Mouse (Mus musculus): Measurements from ENCODE around the gene Fam19a4. TPM values are rescaled to one million over a fixed set of nuclear protein-coding genes. Genes with fewer than 3 reads are reported as not detected.

The Fam19a4 gene
- polyA plus RNA-seq, 1 experiment from 2014 or later, result 0.05 TPM

DNA sequence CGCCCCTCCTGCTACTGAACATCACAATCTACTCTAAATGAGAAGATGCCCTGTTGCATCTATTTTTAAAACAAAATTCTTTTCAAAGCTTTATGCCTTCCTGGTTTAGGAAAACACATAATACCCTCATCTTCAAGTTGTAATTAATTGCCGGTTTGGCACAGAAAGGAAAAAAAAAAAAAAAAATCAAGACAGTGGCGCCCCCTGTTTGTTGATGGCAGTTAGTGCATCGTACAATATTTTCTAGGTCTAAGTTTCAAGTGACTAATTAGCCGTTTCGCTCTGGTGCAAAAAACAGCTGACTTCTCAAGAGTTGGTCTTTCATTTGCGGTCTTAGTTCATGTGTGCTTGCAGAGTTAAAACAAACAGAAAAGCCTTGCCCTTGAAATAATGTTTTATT, 207.1 kb downstream of the Fam19a4 start:
- 64% methylated on average over 7 of the region's 7 CpGs for whole genome bisulfite sequencing
- TF ChIP-seq CTCF (IDR thresholded peaks at IDR 0.05; ENCODE audit: low read depth), result peak; percentile 32
- H3K36me3 ChIP-seq (ENCODE audit: control insufficient read depth, insufficient read depth), result no peaks in the 10 kb centered on the region
- no peak overlapping the region for H3K27ac ChIP-seq (ENCODE audit: low read depth, low read length)
- no peaks in the 10 kb centered on the region for H3K4me1 ChIP-seq (replicated peaks; ENCODE audit: control insufficient read depth, insufficient read depth, low read length)
- no peak for ATAC-seq
- no peak overlapping the region for H3K4me2 ChIP-seq (replicated peaks; ENCODE audit: low read depth)
- no peak overlapping the region for H3K9ac ChIP-seq (ENCODE audit: low read depth, low read length)
- H3K4me3 ChIP-seq (ENCODE audit: low read depth, low read length), result no peak overlapping the region
- no peaks in the 10 kb centered on the region for H3K9me3 ChIP-seq (ENCODE audit: control insufficient read depth)
- no peaks in the 10 kb centered on the region for H3K27me3 ChIP-seq (replicated peaks; ENCODE audit: control insufficient read depth, insufficient read depth, low read length)

- Histone ChIP-seq H3K4me2 (replicated peaks; ENCODE audit: low read depth) (no peak overlapping the region), H3K4me3 (ENCODE audit: low read depth, low read length) (no peak overlapping the region), H3K27ac (ENCODE audit: low read depth, low read length) (no peak overlapping the region), H3K9ac (ENCODE audit: low read depth, low read length) (no peak overlapping the region), H3K27me3 (replicated peaks; ENCODE audit: control insufficient read depth, insufficient read depth, low read length) (no peaks in the 10 kb centered on the region), H3K36me3 (ENCODE audit: control insufficient read depth, insufficient read depth) (no peaks in the 10 kb centered on the region), H3K4me1 (replicated peaks; ENCODE audit: control insufficient read depth, insufficient read depth, low read length) (no peaks in the 10 kb centered on the region), H3K9me3 (ENCODE audit: control insufficient read depth) (no peaks in the 10 kb centered on the region)
- WGBS, result 40% methylated on average over 1 of the region's 1 CpGs
- ATAC-seq, result no peak
- peak; percentile 68 for TF ChIP-seq CTCF (IDR thresholded peaks at IDR 0.05; ENCODE audit: low read depth)
Measured at GRCm38 (mm10) chr6:96843944-96844343, 216.3 kb downstream of the Fam19a4 start.

GRCm38 (mm10) chr6:96840634-96841033, 219.6 kb downstream of the Fam19a4 start:
- H3K9ac ChIP-seq (ENCODE audit: low read depth, low read length), result no peak overlapping the region
- H3K9me3 ChIP-seq (ENCODE audit: control insufficient read depth), result no peaks in the 10 kb centered on the region
- H3K27me3 ChIP-seq (replicated peaks; ENCODE audit: control insufficient read depth, insufficient read depth, low read length), result no peaks in the 10 kb centered on the region
- no peak for TF ChIP-seq CTCF (IDR thresholded peaks at IDR 0.05; ENCODE audit: low read depth)
- no peaks in the 10 kb centered on the region for H3K4me1 ChIP-seq (replicated peaks; ENCODE audit: control insufficient read depth, insufficient read depth, low read length)
- H3K36me3 ChIP-seq (ENCODE audit: control insufficient read depth, insufficient read depth), result no peaks in the 10 kb centered on the region
- no peak overlapping the region for H3K4me3 ChIP-seq (ENCODE audit: low read depth, low read length)
- no peak for ATAC-seq
- no peak overlapping the region for H3K27ac ChIP-seq (ENCODE audit: low read depth, low read length)
- WGBS, result 62% methylated on average over 3 of the region's 3 CpGs
- H3K4me2 ChIP-seq (replicated peaks; ENCODE audit: low read depth), result no peak overlapping the region

DNA sequence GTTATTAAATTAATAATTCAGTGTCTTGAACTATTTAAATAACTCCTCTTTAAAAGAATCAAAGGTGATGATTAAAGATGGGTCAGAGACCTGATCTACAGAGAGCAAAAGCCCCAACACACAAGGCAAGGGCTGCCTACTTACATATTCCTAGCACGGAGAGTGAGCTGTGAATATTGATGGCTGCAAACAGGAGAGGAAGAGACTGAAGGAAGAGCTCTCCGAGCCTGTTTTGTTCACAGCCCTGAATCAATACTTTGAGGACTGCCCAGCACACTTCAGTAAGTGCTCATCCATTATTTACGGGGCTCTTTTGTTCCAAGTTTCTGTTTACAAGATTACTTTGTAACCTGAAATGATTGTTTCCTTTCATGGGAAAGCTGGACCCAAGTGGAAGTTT, 233.6 kb downstream of the Fam19a4 start:
- 54% methylated on average over 3 of the region's 3 CpGs for WGBS
- Histone ChIP-seq H3K9me3 (ENCODE audit: control insufficient read depth) (no peaks in the 10 kb centered on the region), H3K4me1 (replicated peaks; ENCODE audit: control insufficient read depth, insufficient read depth, low read length) (no peaks in the 10 kb centered on the region)

DNA sequence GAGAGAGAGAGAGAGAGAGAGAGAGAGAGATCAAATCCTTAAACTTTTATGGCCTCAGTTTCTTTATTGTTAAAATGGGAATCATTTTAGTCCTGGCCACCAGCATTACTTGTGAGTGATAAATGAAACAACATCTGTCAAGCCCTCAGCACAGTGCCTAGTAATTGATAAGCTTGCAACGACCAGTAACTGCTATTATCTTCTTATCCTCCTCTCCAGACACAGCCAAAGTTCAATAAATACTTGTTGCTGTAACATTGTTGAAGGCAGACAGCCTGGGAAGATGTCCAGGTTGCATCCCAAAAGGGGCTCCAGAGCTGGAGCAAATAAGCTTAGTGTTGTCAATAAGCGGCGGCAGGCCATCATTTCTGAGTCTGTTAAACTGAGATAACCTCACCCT, 257.2 kb downstream of the Fam19a4 start:
- no peak for TF ChIP-seq CTCF (IDR thresholded peaks at IDR 0.05; ENCODE audit: low read depth)
- H3K27me3 ChIP-seq (replicated peaks; ENCODE audit: control insufficient read depth, insufficient read depth, low read length), result no peaks in the 10 kb centered on the region
- WGBS, result 45% methylated on average over 3 of the region's 3 CpGs
- H3K4me2 ChIP-seq (replicated peaks; ENCODE audit: low read depth), result no peak overlapping the region
- H3K4me3 ChIP-seq (ENCODE audit: low read depth, low read length), result no peak overlapping the region
- no peak for ATAC-seq
- H3K27ac ChIP-seq (ENCODE audit: low read depth, low read length), result no peak overlapping the region
- H3K36me3 ChIP-seq (ENCODE audit: control insufficient read depth, insufficient read depth), result no peaks in the 10 kb centered on the region
- H3K9ac ChIP-seq (ENCODE audit: low read depth, low read length), result no peak overlapping the region
- no peaks in the 10 kb centered on the region for H3K4me1 ChIP-seq (replicated peaks; ENCODE audit: control insufficient read depth, insufficient read depth, low read length)
- no peaks in the 10 kb centered on the region for H3K9me3 ChIP-seq (ENCODE audit: control insufficient read depth)

More for the DNA sequence above, 233.6 kb downstream of the Fam19a4 start:
- H3K4me3 ChIP-seq (ENCODE audit: low read depth, low read length), result no peak overlapping the region
- no peak overlapping the region for H3K27ac ChIP-seq (ENCODE audit: low read depth, low read length)
- no peak overlapping the region for H3K4me2 ChIP-seq (replicated peaks; ENCODE audit: low read depth)
- H3K9ac ChIP-seq (ENCODE audit: low read depth, low read length), result no peak overlapping the region
- no peaks in the 10 kb centered on the region for H3K36me3 ChIP-seq (ENCODE audit: control insufficient read depth, insufficient read depth)
- H3K27me3 ChIP-seq (replicated peaks; ENCODE audit: control insufficient read depth, insufficient read depth, low read length), result no peaks in the 10 kb centered on the region
- TF ChIP-seq CTCF (IDR thresholded peaks at IDR 0.05; ENCODE audit: low read depth), result no peak
- ATAC-seq, result no peak

DNA sequence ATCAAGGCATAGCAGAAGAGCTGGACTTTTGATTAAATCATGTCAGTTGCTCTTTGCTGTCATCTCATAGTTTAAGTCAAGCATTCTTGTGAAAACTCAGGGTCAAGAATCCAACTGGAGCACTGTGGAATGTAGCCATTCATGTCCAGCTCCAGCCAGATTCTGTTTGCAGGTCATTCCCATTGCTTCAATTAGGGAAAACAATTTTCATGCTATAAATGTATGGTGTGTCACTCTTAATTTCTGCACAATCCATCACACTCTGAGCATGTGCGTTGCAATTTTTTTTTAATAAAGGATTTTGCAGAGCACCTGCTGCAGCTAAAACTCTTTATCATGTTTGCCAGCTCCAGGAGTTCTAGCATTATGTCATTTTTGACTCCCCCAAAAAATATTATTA, 261.5 kb downstream of the Fam19a4 start:
- Histone ChIP-seq H3K9me3 (ENCODE audit: control insufficient read depth) (no peaks in the 10 kb centered on the region), H3K36me3 (ENCODE audit: control insufficient read depth, insufficient read depth) (no peaks in the 10 kb centered on the region), H3K27ac (ENCODE audit: low read depth, low read length) (no peak overlapping the region), H3K27me3 (replicated peaks; ENCODE audit: control insufficient read depth, insufficient read depth, low read length) (no peaks in the 10 kb centered on the region), H3K9ac (ENCODE audit: low read depth, low read length) (no peak overlapping the region), H3K4me2 (replicated peaks; ENCODE audit: low read depth) (no peak overlapping the region), H3K4me3 (ENCODE audit: low read depth, low read length) (no peak overlapping the region), H3K4me1 (replicated peaks; ENCODE audit: control insufficient read depth, insufficient read depth, low read length) (no peaks in the 10 kb centered on the region)
- TF ChIP-seq CTCF (IDR thresholded peaks at IDR 0.05; ENCODE audit: low read depth), result no peak
- WGBS, result 85% methylated on average over 1 of the region's 1 CpGs
- ATAC-seq, result no peak

DNA sequence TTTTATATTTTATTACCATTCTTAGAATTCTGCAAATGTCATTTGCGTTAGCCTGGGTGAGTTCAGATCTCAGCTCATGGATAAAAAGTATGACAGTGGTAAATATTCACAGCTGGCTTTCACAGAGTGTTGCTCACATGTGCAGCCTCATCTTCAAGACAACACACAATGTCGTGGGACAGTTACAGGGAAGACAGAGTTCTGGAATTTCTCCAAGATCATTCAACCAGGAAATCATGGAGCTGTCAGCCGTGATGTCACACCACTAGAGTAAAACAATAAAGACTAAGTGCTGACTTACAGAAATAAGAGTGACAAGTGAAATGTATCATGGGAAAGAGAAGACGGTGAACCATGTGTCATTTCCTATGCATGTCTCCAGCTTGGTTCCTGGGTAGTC, 262.8 kb downstream of the Fam19a4 start:
- no peak for ATAC-seq
- TF ChIP-seq CTCF (IDR thresholded peaks at IDR 0.05; ENCODE audit: low read depth), result no peak
- WGBS, result 44% methylated on average over 4 of the region's 4 CpGs

More for the DNA sequence above, 262.8 kb downstream of the Fam19a4 start:
- Histone ChIP-seq H3K36me3 (ENCODE audit: control insufficient read depth, insufficient read depth) (no peaks in the 10 kb centered on the region), H3K9ac (ENCODE audit: low read depth, low read length) (no peak overlapping the region), H3K4me2 (replicated peaks; ENCODE audit: low read depth) (no peak overlapping the region), H3K27ac (ENCODE audit: low read depth, low read length) (no peak overlapping the region), H3K9me3 (ENCODE audit: control insufficient read depth) (no peaks in the 10 kb centered on the region), H3K4me1 (replicated peaks; ENCODE audit: control insufficient read depth, insufficient read depth, low read length) (no peaks in the 10 kb centered on the region), H3K27me3 (replicated peaks; ENCODE audit: control insufficient read depth, insufficient read depth, low read length) (no peaks in the 10 kb centered on the region), H3K4me3 (ENCODE audit: low read depth, low read length) (no peak overlapping the region)

Other genes starting within 250 kb of the Fam19a4 start
- gene Eogt, start 88.8 kb upstream of the Fam19a4 start, polyA plus RNA-seq (2015; fragmentation: Nextera tagmentation; extraction: Ambion mirVana), result 4.3 and 4.5 TPM in 2 replicates
- 42.1 and 46.0 TPM in 2 replicates for gene Tmf1, start 118.7 kb upstream of the Fam19a4 start, polyA plus RNA-seq (2015; fragmentation: Nextera tagmentation; extraction: Ambion mirVana)
- 28.4 and 28.5 TPM in 2 replicates for gene Uba3, start 145.2 kb upstream of the Fam19a4 start, polyA plus RNA-seq (2015; fragmentation: Nextera tagmentation; extraction: Ambion mirVana)
- 71.4 and 73.4 TPM in 2 replicates for gene Arl6ip5, start 150.3 kb upstream of the Fam19a4 start, polyA plus RNA-seq (2015; fragmentation: Nextera tagmentation; extraction: Ambion mirVana)
- gene Lmod3, start 192.3 kb upstream of the Fam19a4 start, polyA plus RNA-seq (2015; fragmentation: Nextera tagmentation; extraction: Ambion mirVana), result 0.08 and 0.13 TPM in 2 replicates

All from intestine, postnatal 0 days (tissue).